Mouse (Mus musculus): ENCODE results near the gene Szrd1.

- TF ChIP-seq CTCF (IDR thresholded peaks at IDR 0.05; ENCODE audit: borderline replicate concordance, insufficient read depth, low read length) (no peak), POLR2A (IDR thresholded peaks at IDR 0.05; ENCODE audit: low read depth, low read length) (no peak)
Measured at GRCm38 (mm10) chr4:141186923-141187836, 47.6 kb upstream of the Szrd1 start.

All from embryonic fibroblast, embryonic 13.5 days (primary cell).